Mouse (Mus musculus): ENCODE data around the gene Amotl2. TPM values are rescaled to one million over a fixed set of nuclear protein-coding genes. Genes with fewer than 3 reads are reported as not detected.
A peak's percentile ranks its signal among the peaks of the same experiment; 100 is the strongest.

Amotl2 gene
- total RNA-seq (2021): 10 to 100 TPM; 18.7 to 18.8 TPM

DNA sequence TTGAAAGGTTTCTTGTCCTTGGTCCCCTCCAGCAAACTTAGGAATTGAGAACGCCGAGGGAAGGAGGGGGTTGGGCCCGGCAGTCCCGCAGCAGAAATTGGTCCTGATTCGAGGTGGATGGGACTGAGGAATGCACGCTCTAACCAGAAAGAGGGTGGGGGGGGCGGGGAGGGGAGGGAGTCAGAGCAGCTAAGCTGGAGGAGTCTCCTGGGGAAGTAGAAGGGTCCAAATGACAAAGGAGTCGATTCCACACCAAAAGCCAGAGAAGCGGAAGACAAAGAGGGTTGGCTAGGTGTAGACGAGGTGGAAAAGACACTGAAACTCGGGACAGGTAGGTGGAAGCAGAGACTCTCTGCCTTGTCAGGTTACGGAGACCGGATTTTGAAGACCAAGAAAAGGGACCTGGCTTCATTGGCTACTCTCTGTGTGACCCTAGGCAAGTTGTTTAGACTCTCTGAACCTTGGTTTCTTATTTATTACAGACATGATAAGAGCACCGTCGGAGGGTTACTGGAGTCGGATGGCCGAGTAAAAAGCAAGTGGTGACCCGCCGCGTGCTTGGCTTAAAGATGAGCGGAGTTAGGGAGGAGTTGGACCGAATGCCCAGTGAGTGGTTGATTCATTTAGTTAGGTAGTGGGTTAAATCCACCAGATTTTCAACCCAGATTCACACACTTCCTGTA lies at the start of gene Amotl2:
Gene Amotl2 (plus strand): TSS at position 192 of the 683 bp plus-strand sequence.
- intact Hi-C loops (cut with DNase I): loop anchor here (1.0 to 2.0 kb wide), 2 partner anchors 63 to 148 kb away; no protein-coding TSS in a partner anchor
- DNase-seq (ENCODE audit: low spot score in 2 of 2): no peak

DNA sequence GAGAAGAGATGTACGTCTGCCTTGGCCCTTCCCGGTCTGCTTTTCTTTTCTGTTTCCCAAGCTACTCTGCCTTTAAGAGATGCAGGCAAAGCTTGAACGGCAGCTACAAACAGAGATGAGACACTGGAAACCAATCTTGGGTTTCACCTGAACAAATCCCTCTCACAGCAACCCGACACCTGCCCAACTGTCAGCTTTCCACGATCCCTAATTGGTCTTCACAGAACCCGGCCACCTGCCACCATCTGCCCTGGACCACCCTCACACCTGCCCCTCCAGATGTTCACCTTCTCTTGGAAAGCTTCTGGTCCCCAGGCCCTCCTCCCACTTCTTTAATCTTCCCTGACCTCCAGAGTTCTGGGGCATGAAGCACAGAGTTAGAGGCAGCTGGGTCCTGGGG lies 48.4 kb upstream of the Amotl2 start:
- DNase-seq (ENCODE audit: low spot score in 2 of 2): no peak
- intact Hi-C loops (cut with DNase I): no loop called here

- no peak for DNase-seq (ENCODE audit: low spot score in 2 of 2)
- intact Hi-C loops (cut with DNase I): no loop called here
Observed at GRCm38 (mm10) chr9:102668906-102669305, 47.6 kb upstream of the Amotl2 start.

- intact Hi-C loops (cut with DNase I): no loop called here
- DNase-seq (ENCODE audit: low spot score in 2 of 2): no peak
Observed at GRCm38 (mm10) chr9:102673381-102673780, 43.1 kb upstream of the Amotl2 start.

DNA sequence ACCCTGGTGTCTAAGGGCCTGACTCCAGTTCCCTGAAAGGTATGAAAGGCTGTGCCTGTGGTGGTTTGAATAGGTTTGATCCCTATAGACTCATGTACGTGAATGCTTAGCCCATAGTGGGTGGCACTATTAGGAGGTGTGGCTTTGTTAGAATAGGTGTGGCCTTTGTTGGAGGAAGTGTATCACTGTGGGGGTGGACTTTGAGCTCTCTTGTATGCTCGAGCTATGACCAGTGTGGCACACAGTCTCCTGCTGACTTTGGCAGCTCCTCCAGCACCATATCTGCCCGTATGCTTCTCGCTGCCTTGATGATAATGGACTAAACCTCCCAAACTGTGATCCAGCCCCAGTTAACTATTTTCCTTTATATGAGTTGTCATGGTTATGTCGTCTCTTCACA lies 40.5 kb upstream of the Amotl2 start:
- intact Hi-C loops (cut with DNase I): no loop called here
- no peak for DNase-seq (ENCODE audit: low spot score in 2 of 2)

- DNase-seq (ENCODE audit: low spot score in 2 of 2): no peak
- intact Hi-C loops (cut with DNase I): no loop called here
Observed at GRCm38 (mm10) chr9:102681470-102681869, 35.0 kb upstream of the Amotl2 start.

DNA sequence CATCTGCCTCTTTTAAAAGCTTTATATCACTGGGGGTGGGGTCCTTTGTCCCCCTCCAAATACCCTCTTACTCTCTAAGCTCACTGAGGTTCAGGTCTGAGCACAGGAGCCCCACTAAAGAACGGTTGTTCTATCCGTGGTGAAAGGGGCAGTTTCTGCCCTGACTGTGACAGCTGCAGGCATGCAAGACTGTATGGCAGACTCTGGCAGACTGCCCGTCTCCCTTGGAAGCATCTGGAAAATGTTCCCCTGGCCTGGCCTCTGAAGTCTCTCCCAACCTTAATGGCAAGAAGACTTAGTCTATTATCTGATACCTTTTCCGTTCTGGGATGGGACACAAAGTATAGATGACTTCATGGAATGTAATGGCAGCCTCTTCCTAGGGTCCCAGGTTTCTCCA lies 28.5 kb upstream of the Amotl2 start:
- intact Hi-C loops (cut with DNase I): no loop called here
- DNase-seq (ENCODE audit: low spot score in 2 of 2): no peak

- intact Hi-C loops (cut with DNase I): no loop called here
- peak in 1 of 2 experiments; percentile 7 for DNase-seq (ENCODE audit: low spot score in 2 of 2)
Observed at GRCm38 (mm10) chr9:102689406-102689939, 27.0 kb upstream of the Amotl2 start.

GRCm38 (mm10) chr9:102689940-102690642 lies 26.4 kb upstream of the Amotl2 start:
- DNase-seq (ENCODE audit: low spot score in 2 of 2): peak; percentile 28 to 43
- intact Hi-C loops (cut with DNase I): no loop called here

DNA sequence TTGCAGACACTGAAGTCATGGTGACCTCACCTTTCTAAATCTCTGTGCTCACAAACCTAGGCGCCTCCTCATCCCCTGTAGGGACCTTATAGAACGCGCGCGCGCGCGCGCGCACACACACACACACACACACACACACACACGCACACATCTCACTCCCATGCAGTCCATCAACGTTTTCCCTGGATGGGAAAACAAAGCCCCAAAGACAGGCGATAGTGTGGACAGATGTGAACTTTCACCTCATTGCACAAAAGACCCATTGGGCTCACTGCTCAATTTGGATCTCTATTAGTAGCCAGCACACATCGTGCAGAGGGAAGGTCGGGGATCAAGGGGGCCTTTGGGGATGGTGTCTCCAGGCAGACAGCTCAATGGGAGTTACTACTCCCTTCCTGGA lies 25.6 kb upstream of the Amotl2 start:
- no peak for DNase-seq (ENCODE audit: low spot score in 2 of 2)
- intact Hi-C loops (cut with DNase I): no loop called here

DNA sequence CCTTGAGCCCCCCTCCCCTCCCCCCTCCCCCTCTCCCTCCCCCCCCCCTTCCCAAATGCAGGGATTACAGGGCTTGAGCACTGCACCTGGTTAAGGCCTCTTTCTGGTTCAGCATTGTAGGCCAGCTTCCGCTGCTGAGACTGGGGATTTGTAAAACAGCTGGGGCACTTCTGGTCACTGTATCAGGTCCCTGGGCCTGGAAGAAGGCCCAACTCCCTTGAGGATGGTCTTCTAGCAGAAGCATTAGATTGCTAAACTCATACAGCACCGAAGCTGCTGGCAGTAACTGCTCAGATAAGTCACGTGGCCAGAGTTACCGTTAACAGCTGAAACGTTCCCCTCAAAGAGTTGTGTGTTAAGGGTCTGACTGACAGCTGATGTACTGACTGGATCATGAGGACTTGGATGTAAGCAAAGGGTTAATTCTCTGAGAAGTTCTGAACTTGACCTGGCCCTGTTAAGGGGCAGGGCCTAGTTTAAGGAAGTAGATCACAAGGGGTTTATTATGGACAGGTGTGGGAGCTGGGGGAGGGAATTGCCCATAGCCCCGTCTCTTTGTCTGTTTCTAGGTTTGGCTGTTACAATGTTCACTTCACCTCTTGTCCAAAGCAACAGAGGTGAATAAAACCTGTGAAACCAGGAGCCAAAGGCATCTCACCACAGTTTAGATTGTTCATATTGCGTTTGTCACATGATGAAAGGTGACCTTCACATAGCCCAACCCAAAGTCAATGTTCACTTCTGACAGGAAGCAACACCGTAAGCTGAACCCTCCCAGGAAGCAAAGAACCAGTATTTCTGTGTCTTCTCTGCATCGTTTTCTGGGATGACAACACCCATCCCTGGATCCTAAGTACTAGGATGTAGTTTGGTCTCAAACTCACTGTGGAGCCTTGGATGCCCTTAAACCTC lies 23.7 kb upstream of the Amotl2 start:
- intact Hi-C loops (cut with DNase I): no loop called here
- no peak for DNase-seq (ENCODE audit: low spot score in 2 of 2)

DNA sequence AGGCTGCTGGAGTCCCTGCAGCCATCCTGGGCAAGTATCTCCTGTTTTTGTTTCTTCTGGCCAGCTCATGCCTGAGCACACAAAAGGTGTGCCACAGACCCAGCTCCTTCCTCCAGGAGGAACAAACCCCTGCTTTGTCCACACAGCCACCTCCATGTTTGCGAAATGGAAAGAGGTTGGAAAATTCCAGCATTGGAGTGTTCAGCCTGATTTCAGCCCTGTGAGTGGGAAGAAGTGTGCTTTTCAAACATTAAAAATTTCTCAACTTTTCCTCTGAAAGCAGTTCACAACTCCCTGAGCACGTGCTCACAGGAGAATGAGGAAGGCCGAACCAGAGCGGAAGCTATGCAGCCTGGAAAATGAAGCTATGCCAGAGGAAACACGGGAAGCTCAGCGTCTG lies 15.4 kb upstream of the Amotl2 start:
- no peak for DNase-seq (ENCODE audit: low spot score in 2 of 2)
- intact Hi-C loops (cut with DNase I): no loop called here

DNA sequence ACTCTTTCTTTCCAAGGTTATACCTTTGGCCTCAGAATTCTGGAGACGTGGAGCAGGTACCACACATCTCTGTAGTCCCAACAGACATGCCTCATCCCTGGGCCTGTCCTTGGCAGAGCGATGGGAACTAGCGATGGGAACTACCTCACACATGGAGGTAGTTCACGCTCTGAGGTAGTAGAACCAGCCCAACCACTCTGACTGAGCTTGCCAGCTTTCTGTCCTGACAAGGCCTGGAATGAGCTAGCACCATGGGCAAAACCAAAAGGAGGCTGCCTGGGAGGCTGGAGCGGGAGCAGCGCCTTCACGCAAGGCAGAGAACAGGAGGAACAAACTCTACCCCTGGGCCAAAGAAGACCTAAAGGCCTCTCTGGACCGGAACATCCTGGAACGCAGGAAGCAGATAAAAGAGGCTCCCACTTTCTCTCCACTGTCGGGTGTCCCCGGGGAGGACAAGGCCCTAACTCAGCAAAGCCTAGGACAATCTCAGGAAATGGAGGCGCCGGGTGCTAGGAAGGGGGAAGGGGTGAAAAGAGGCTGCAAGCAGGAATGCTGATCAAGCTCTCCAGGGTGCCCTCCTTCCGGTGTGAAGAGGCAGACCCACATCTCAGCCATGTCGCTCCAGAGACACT lies 6.9 kb upstream of the Amotl2 start:
- DNase-seq (ENCODE audit: low spot score in 2 of 2): no peak
- intact Hi-C loops (cut with DNase I): no loop called here

- intact Hi-C loops (cut with DNase I): no loop called here
- no peak for DNase-seq (ENCODE audit: low spot score in 2 of 2)
Observed at GRCm38 (mm10) chr9:102710520-102710919, 6.0 kb upstream of the Amotl2 start.

DNA sequence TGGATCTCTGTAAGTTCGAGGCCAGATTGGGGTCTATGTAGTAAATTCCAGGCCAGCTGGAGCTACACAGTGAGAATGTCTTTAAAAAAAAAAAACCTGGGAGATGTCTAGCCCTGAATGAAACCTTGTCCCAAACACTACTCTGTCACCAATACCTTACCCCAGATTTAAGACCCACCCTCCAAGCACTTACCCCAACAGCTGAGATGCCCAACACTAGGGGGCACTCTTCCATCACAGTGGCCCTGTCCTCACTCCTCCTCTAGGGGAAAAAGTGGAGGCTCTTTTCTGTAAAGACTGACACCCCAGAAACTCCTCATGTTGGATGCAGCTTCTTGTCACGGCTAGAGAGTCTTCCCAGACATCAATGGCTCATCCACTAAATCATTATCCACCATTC lies 2.7 kb upstream of the Amotl2 start:
- intact Hi-C loops (cut with DNase I): loop anchor here (2.0 kb wide), 1 partner anchor 77 kb away; no protein-coding TSS in a partner anchor
- DNase-seq (ENCODE audit: low spot score in 2 of 2): peak in 1 of 2 experiments; percentile 37

DNA sequence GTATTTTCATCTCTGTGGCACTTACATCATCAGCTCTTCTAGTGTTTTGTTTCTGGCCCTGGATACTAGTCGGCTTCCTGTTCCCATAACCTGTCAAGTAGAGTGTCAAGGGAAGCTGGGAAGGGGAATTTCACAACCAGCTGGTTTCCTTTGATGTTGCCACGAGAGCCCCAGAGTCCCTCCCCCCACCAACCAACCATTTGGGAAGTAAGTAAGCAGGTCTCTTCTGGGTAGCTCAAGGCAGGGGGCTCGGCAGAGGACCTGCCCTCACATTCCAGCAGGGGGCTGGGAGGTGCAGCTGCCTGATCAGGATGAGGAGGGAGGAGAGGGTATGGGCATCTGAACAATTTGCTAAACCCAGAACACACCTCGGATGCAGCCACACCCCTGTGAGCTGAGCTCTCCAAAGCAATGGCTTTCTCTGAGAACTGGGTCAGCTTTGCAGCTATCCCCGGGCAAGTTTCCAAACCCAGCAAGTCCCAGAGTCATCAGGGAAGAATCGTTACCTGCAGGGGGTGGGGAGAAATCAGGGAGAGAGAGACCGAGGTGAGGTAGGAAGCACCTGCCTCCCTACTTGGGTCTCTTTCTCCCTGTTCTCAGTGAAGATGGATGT lies 1.5 kb upstream of the Amotl2 start:
- intact Hi-C loops (cut with DNase I): loop anchor here (2.0 kb wide), 1 partner anchor 78 kb away; no protein-coding TSS in a partner anchor
- DNase-seq (ENCODE audit: low spot score in 2 of 2): no peak

- DNase-seq (ENCODE audit: low spot score in 2 of 2): no peak
- intact Hi-C loops (cut with DNase I): loop anchor here (2.0 kb wide), 1 partner anchor 79 kb away; no protein-coding TSS in a partner anchor
Observed at GRCm38 (mm10) chr9:102715506-102715900, 969 bp upstream of the Amotl2 start.

GRCm38 (mm10) chr9:102717164-102717885 lies 853 bp downstream of the Amotl2 start:
- intact Hi-C loops (cut with DNase I): loop anchor here (1.0 to 2.0 kb wide), 2 partner anchors 62 to 147 kb away; no protein-coding TSS in a partner anchor
- peak; percentile 78 to 83 for DNase-seq (ENCODE audit: low spot score in 2 of 2)
